Mouse (Mus musculus) kidney, postnatal 0 days (tissue): ENCODE measurements around the gene Sfi1. TPM values are rescaled to one million over a fixed set of nuclear protein-coding genes. Genes with fewer than 3 reads are reported as not detected.
"Not testable (repeated sequence)": the region's sequence is repeated elsewhere in the genome, so short reads cannot be mapped to it uniquely, and the experiment has no call there.

ENCODE experiments used
- ATAC-seq: fragments of 200-750 bp; cut with Nextera tagmentation; replicated peaks from 2 replicates; pipeline ENCODE4 v1.8.0; 2017; ENCODE audit warnings: low read depth, moderate number of reproducible peaks, moderate TSS enrichment, moderate library complexity; ENCODE audit not compliant: low FRiP score
- DNase-seq: peaks from one replicate; pipeline ENCODE4 v3.0.0-alpha.2; 2016; ENCODE audit warnings: low spot score
- H3K27ac ChIP-seq: fragments of 300-500 bp; sonication (generic); 2 replicates; pipeline ENCODE4 v1.5.1; 2014; ENCODE audit warnings: mild to moderate bottlenecking
- H3K27me3 ChIP-seq: fragments of 300-500 bp; sonication (generic); 2 replicates; pipeline ENCODE4 v1.6.1; 2014; ENCODE audit warnings: low read length, mixed read lengths; ENCODE audit not compliant: insufficient read depth
- H3K36me3 ChIP-seq: fragments of 300-500 bp; sonication (generic); 2 replicates; pipeline ENCODE4 v1.6.1; 2014; ENCODE audit warnings: low read length, mixed read lengths; ENCODE audit not compliant: insufficient read depth
- H3K4me1 ChIP-seq: fragments of 300-500 bp; sonication (generic); replicated peaks from 2 replicates; pipeline ENCODE4 v1.6.1; 2014; ENCODE audit warnings: antibody characterized with exemption, low read length, mixed read lengths; ENCODE audit not compliant: insufficient read depth
- H3K4me2 ChIP-seq: fragments of 300-500 bp; sonication (generic); 2 replicates; pipeline ENCODE4 v1.6.1; 2014; ENCODE audit warnings: mild to moderate bottlenecking, low read length, moderate library complexity, mixed read lengths
- H3K4me3 ChIP-seq: fragments of 300-500 bp; sonication (generic); replicated peaks from 2 replicates; pipeline ENCODE4 v1.5.1; 2014; ENCODE audit warnings: low read depth, low read length
- H3K9ac ChIP-seq: fragments of 300-500 bp; sonication (generic); 2 replicates; pipeline ENCODE4 v1.6.1; 2014; ENCODE audit warnings: low read depth, low read length
- H3K9me3 ChIP-seq: fragments of 300-500 bp; sonication (generic); replicated peaks from 2 replicates; pipeline ENCODE4 v1.6.1; 2016; ENCODE audit warnings: low read length, inconsistent platforms, mixed read lengths
- CTCF ChIP-seq: IDR thresholded peaks from 2 replicates; pipeline ENCODE4 v1.5.1; 2016; ENCODE audit warnings: antibody characterized with exemption, low read depth, mild to moderate bottlenecking, moderate library complexity
- WGBS: fragments of 180-500 bp; shearing (Covaris S2); extraction: QIAGEN DNeasy Blood & Tissue Kit; methylation state at CpG from one replicate; pipeline ENCODE4 v1.1.7; 2014; 5-methylcytosine and 5-hydroxymethylcytosine counted together
- polyA plus RNA-seq: library from polyadenylated mRNA; unstranded; fragments of >200 nt; fragmentation: Nextera tagmentation; extraction: Ambion mirVana; gene quantifications from 2 replicates; pipeline ENCODE4 v1.2.1, GENCODE M21; 2015

Sfi1 gene
- polyA plus RNA-seq, 1 experiment from 2014 or later, result 7.4 TPM

DNA sequence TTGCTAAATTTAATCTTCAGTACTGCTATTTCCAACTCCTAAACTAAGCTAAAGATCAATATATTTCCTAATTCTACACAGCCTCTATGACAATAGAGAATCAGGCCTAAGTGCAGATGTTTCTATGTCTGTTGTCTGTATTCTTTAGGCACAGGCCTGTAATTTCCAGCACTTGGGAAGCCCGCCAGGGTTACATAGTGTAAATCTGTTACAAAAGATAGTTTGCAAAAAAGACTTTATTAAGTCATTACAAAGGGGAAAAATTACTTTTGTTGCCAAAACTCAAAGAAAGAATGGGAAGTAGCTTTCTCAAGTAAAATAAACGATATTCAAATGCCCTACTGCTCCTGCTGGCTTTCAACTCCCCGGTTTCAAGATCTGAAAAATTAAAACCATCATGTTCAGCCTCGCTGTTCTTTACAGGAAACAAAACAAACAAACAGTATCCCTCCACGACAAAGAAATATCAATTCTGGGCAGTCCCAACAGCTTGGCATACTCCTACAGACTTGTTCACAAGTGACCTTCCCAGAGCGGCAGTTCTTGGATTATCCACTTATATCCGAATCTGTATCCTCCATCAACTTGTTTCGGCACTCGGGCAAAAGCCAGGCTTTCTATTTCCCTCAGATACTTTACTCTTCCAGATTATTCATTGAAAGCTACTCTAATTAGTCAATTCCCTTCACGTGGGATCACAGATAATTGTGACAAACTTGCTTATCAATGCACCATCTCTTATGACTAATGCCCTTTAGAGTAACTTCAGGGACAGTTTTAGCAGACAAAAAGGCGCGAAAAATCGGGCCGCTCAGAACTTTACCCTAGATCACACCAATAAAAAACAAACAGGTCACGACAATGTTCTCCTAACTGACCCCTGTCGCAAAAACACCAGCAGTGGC, 8.3 kb upstream of the Sfi1 start:
- Histone ChIP-seq H3K9ac (peak overlapping the region; percentile 52; the same call in 1 of the 2 replicates), H3K4me2 (peak overlapping the region; percentile 16), H3K9me3 (no peaks in the 10 kb centered on the region), H3K4me1 (no peaks in the 10 kb centered on the region), H3K27ac (no peak overlapping the region; the same call in 1 of the 2 replicates), H3K4me3 (peak overlapping the region; percentile 37), H3K27me3 (no peaks in the 10 kb centered on the region), H3K36me3 (0 out of 2 replicates have a peak, but pooled peaks cover 7% of the 10 kb centered on the region)
- 7% methylated on average over 16 of the region's 16 CpGs for WGBS
- TF ChIP-seq CTCF, result no peak
- ATAC-seq (no peak), DNase-seq (peak; percentile 8)

DNA sequence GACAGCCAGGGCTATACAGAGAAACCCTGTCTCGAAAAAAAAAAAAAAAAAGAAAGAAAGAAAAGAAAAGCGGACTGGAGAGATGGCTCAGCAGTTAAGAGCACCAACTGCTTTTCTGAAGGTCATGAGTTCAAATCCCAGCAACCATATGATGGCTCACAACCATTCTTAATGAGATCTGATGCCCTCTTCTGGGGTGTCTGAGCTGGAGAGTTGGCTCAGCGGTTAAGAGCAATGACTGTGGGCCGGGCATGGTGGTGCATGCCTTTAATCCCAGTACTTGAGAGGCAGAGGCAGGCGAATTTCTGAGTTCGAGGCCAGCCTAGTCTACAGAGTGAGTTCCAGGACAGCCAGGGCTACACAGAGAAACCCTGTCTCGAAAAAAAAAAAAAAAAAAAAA, 7.4 kb upstream of the Sfi1 start:
- WGBS, result 91% methylated on average over 6 of the region's 7 CpGs
- not testable (repeated sequence) for H3K4me1 ChIP-seq, H3K27ac ChIP-seq, H3K9me3 ChIP-seq, H3K27me3 ChIP-seq, H3K36me3 ChIP-seq, H3K4me3 ChIP-seq, H3K9ac ChIP-seq, DNase-seq, H3K4me2 ChIP-seq, ATAC-seq

DNA sequence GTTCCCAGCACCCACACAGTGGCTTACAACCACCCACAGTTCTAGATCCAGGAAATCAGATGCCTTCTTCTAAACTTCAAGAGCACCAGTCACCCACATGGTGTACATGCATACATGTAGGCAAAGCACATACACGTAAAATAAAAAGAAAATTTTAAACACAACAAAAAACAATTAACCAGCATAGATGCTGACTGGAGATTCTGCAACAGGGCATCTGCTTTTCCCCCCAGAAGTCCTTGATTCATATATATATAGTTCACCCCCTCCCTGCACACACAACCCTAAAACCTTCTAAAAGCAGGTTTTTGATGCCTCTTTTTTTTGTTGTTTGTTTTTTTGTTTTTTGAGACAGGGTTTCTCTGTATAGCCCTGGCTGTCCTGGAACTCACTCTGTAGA, 10.6 kb downstream of the Sfi1 start:
- not testable (repeated sequence) for H3K4me2 ChIP-seq, H3K36me3 ChIP-seq, H3K27ac ChIP-seq, H3K9ac ChIP-seq, H3K9me3 ChIP-seq, DNase-seq, H3K4me3 ChIP-seq, H3K4me1 ChIP-seq, H3K27me3 ChIP-seq, ATAC-seq
- WGBS, result 94% methylated on average over 1 of the region's 1 CpGs

DNA sequence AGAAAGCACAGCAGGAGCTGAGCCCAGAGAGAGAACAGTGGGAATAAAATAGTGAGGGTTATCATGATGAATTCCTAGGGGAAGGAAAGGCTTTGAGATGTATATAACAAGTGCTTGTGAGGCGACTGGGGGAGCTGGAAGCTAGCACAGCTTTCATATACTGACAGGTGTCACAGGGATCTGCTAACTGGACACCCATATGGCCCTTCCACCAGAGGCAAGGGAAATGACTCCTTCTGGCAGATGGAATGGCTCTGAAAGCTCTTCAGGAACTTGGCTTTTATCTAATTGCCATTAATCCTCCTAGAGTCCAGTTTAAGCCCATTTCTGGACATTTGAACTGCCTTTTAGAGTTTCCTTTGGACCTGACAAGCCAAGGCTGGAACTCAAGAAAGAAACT, 11.3 kb downstream of the Sfi1 start:
- H3K4me1 ChIP-seq, H3K27me3 ChIP-seq, DNase-seq, H3K9ac ChIP-seq, H3K9me3 ChIP-seq, H3K36me3 ChIP-seq, ATAC-seq, H3K27ac ChIP-seq, H3K4me2 ChIP-seq, H3K4me3 ChIP-seq: not testable (repeated sequence)
- 50% methylated on average over 1 of the region's 1 CpGs for WGBS

DNA sequence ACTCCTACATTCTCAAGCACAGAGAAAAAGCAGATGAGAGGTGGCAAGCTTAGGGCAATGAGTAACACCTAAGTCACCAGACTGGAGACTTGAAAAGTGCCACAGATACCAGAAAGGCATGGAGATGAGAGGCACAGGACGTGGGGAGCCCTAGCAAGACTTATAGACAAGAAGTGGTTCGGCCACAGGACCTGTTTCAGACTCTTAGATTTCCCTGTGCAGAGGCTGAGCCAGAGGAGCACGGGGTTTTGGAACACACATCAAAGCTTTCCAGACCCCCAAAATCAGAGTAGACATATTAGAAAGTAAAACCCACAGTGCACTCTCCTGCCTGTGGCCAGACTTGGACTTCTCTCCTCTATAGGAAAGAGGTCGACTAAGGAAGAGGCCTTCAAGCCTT, 12.0 kb downstream of the Sfi1 start:
- H3K9ac ChIP-seq, DNase-seq, H3K4me1 ChIP-seq, ATAC-seq, H3K4me3 ChIP-seq, H3K36me3 ChIP-seq, H3K9me3 ChIP-seq, H3K27me3 ChIP-seq, H3K4me2 ChIP-seq, H3K27ac ChIP-seq: not testable (repeated sequence)
- WGBS, result 63% methylated on average over 4 of the region's 4 CpGs

DNA sequence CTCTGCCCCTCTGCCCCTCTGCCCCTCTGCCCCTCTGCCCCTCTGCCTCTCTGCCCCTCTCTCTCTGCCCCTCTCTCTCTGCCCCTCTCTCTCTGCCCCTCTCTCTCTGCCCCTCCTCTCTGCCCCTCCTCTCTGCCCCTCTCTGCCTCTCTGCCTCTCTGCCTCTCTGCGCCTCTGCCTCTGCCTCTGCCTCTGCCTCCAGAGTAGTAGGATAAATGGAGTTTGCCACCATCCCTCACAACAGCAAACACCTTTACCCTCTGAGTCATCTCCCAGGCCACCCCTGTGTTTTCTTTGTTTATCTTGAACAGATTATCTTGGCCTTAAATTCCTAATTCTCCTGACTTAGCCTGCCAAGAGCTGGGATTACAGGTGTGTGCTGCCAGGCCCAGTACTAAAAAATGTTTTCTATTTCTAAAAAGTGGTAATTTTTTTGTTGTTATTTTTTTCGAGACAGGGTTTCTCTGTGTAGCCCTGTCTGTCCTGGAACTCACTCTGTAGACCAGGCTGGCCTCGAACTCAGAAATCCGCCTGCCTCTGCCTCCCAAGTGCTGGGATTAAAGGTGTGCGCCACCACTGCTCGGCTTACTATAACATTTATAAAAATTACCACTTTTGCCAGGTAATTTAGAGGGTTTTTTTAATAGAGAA, 12.6 kb downstream of the Sfi1 start:
- not testable (repeated sequence) for H3K27me3 ChIP-seq, H3K4me3 ChIP-seq, H3K36me3 ChIP-seq, H3K9ac ChIP-seq, H3K4me2 ChIP-seq, H3K27ac ChIP-seq, H3K4me1 ChIP-seq, ATAC-seq, H3K9me3 ChIP-seq, DNase-seq
- WGBS, result 67% methylated on average over 6 of the region's 6 CpGs

DNA sequence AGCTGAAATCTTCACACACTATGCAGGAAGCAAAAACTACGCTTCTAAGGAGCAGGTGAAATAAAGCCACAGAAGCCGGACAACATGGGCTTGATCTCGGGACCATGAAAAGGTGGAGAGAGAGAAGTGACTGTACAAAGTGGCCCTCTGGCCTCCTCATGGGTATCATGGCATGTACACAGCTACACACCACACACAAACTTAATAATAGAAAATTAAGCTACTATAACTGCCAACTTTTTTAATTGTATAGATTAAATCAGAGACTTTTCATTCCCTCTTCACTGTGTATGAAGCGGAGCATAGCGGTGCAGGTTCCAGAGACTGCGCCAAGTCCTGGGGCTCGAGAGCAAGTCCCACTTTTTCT, 13.6 kb downstream of the Sfi1 start:
- H3K9ac ChIP-seq, result not testable (repeated sequence)
- 87% methylated on average over 7 of the region's 7 CpGs for WGBS

DNA sequence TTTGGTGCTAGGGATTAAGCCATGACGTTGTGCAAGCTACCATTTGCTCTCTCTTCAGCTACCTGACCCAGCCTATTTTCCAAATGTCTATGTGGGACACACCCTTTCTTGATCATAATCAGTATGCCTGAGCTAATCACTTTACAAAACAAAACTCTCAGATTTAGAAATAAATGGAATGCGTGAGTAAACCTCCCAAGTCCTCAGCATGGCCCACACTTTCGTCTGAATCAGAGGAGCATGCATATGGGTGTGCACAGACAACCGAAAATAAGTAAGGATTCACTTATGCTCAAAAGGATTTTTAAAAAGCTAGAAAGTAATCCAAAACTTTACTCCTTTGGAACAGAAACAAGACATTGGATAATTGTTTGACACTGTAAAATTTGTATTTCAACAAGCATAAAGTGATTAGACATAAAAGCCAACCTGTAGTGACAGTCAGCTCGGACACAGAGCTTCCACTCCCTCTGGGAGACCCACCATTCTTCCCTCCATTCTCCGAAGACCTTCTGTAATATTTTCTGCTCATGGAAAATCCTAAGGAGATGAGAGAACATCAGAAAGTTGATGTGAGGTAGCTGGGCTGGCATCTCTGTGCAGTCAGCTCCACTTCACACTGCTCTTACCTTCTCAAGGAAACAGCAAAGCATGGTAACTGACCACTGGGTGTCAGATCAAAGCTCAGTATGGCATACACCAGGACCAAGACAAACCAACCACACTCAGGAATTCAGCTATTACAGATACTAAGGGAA, 14.1 kb downstream of the Sfi1 start:
- not testable (repeated sequence) for H3K4me1 ChIP-seq, ATAC-seq, H3K27me3 ChIP-seq, H3K9ac ChIP-seq, DNase-seq, H3K4me3 ChIP-seq, H3K27ac ChIP-seq, H3K4me2 ChIP-seq, H3K36me3 ChIP-seq, H3K9me3 ChIP-seq
- 80% methylated on average over 6 of the region's 6 CpGs for WGBS

More for the DNA sequence above, 13.6 kb downstream of the Sfi1 start:
- not testable (repeated sequence) for H3K9me3 ChIP-seq, H3K4me1 ChIP-seq, H3K27me3 ChIP-seq, DNase-seq, H3K36me3 ChIP-seq, H3K27ac ChIP-seq, H3K4me3 ChIP-seq, H3K4me2 ChIP-seq, ATAC-seq
